Mouse (Mus musculus) heart, postnatal 4 days (tissue): ENCODE measurements at regions not wholly inside any gene's neighbourhood (a gene's known extent, or its start where the extent isn't known, plus 50 kb on each side); places are given as distances from the start of the nearest gene placed in this dataset.

Source experiments
- DNase-seq: peaks from one replicate; pipeline ENCODE4 v3.0.0; 2021

DNA sequence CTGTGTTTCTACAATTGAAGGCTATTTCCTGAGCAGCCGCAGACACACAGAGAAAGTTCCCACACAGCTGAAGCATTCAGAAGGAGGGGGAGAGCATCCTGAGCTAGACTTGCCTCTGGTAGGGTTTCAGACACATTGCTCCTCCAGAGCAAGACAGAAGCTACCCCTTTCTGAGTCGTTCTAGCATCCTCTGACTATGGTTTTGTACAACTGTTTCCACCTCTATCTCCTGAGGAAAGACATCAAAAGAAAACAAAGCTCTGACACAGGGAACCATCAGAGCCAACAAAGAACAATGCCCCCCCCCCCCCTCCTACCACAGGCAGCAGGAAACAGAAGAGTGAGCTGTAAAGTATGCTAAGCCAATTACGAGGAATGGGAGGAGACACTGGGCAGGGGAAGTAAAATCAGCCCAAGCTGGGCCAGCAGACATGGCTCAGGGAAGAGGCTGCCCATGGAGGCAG lies 132.3 kb upstream of the Atp2b1 start:
- DNase-seq, result peak; percentile 8

DNA sequence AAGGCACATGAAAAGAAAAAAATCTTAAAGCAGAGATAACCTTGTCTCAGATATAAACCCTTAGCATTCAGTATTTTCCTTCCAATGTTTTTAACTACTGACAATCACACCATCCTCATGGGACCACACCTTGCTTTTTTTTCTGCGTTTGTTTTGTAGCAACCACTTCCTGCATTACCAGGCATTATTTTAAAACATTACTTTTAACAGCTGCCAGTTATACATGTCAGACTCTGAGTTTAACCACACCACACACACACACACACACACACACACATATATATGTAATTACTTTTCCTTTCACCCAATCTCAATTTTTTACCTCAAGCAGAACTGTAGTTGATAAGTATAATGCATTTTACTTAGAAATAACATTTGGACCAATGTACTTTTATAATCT lies 128.8 kb upstream of the Atp2b1 start:
- DNase-seq, result no peak

DNA sequence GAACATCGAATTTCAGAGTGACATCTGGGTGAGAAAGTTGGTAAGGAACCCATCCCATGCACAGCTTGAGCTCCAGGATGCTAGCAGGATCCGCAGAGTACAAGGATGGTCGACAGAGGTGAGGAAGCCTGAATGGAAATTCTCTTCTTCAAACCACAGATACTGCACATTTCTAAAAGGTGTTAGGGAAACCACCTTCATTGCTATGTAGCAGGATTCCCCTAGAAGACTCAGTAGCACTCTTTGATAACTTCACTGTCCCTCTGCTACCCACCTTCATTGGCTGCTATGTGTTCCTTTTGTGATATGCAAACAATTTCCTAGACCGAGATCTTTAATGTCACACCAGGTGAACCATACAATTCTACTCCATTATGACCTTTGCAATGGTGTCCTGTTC lies 128.1 kb upstream of the Atp2b1 start:
- DNase-seq, result no peak

GRCm38 (mm10) chr10:98789763-98790162 lies 124.4 kb upstream of the Atp2b1 start:
- no peak for DNase-seq

DNA sequence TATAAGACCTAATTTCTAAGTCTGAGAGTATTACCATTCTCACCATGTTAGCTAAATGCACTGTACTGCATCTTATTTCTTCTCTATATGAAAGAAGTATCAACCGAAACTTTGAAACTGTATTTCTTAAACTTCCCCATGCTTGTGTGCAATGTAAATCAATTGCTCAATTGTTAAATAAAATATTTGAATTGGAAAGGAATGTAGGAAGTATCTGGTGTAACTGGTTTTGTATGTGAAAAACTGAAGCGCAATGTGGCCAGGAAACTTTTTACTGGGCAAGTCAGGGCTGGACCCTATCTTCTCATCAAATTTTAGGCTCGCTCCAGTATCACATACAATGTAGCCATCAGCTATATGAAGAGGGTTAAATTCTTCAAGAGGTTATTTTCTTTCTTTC lies 123.8 kb upstream of the Atp2b1 start:
- DNase-seq, result no peak

- no peak for DNase-seq
Measured at GRCm38 (mm10) chr10:98792019-98792741, 122.0 kb upstream of the Atp2b1 start.

DNA sequence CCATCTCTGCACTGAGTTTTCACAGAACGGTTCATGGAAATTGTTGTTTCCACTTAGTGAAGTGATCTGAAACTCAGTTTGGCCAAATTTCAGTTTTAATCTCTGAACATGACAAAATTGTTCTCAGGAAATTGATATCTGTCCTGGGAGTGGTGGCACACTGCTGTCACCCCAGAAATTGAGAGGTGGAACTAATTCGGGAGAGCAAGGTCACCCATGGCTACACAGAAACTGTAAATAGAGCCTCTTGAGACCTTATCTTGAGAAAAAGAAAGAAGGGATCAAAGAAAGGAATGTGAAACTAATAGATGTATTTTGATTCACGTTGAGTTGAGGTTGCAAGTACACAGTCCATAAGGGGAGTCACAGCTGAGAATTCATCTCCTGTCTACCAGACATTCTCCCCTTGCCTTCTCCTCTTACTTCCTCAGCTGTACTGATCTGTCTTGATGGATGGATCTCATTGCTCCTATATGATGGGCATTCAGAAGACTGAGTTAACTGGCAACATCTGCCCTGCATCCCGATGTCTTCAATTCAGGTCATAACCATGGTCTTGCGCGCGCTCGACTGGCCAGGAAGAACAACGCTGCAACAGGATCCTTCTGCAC lies 120.2 kb upstream of the Atp2b1 start:
- no peak for DNase-seq

- DNase-seq, result no peak
Measured at GRCm38 (mm10) chr10:98796016-98796415, 118.2 kb upstream of the Atp2b1 start.

DNA sequence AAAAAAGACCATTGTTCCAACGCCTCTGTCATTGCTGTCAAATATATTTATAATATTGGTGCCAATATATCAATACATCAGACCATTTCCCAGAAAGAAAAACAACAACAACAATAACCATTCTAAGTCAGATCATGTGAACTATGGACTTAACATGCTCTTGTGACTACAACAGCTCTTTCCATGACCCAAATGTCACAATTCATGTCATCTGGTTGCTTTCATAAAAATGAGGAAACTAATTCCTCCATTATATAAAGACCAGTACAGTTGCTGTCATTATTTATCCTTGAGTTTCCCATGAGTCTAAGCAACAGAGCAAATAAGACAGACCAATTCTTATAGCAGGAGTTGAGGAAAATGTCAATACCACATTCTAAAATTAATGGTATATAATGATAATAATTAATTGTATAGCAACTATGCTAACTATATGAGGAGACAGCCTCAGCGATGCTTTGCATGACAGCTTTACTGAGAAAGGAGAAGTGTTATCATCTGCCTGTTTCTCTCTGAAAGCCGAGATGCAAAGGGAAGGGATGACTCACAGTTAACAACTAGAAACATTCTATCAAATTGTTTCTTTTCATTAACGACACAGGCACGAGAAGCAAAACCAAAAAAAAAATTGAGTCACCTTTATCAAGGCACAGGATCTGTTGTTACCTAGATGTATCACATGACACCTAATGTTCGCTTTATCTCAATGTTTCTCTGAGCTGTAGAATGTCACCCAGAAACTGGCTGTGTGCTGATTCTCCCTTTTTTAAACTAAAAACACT lies 115.4 kb upstream of the Atp2b1 start:
- no peak for DNase-seq

DNA sequence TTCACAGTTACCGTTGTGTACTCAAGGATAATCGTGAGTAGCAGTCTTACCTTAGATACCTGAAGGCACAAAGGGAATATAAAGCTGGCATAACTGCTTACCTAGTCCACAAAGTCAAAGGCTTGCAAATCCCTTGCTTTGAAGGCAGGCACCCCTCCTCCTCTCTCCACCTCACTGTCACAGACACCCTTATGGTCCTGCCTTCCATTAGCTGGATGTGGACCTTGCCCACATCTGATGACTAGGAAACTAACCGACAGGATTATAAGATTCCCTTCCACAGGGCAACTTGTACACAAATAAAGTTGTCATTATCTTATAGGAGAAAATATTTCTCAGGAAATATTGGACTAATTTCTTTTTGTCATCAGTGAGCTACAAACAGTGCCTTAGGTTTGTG lies 114.4 kb upstream of the Atp2b1 start:
- DNase-seq, result no peak

DNA sequence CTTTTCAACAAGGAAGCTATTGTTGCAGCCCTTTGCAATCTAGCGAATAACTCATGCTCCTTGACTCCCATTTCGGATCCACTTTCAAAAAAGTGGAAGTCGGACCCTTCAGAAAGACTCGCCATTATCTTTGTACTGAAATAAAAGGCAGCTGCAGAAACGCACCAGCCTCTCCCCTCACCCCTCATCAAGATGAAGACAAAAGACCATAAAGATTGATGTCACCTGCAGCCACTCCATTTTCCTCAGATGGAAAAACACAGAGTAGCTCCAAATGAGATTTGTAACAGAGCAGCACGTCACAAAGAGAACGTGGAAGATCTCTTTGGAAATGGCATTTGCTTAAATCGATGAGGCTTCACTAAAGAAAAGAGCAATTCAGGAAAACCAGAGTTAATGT lies 113.3 kb upstream of the Atp2b1 start:
- DNase-seq, result no peak

DNA sequence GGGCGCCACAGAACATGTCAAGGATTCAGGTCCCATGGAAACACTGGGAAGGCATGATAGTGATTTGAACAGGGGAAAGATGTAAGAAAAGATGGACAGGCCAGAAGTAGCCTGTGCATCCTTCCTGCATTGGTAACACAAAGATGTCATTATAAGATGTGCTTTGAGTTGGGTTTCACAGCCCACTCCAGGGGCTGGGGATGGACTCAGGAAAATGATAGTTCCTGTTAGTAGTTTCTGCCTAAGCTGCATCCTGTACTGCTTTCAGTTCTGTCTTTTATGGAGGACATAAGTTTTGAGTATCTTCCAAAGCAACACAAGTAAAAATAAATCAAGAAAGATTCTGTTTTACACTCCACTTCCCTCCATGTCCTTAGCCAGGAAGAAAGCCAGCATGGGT lies 109.2 kb upstream of the Atp2b1 start:
- no peak for DNase-seq

GRCm38 (mm10) chr10:98806798-98807535 lies 107.2 kb upstream of the Atp2b1 start:
- no peak for DNase-seq

DNA sequence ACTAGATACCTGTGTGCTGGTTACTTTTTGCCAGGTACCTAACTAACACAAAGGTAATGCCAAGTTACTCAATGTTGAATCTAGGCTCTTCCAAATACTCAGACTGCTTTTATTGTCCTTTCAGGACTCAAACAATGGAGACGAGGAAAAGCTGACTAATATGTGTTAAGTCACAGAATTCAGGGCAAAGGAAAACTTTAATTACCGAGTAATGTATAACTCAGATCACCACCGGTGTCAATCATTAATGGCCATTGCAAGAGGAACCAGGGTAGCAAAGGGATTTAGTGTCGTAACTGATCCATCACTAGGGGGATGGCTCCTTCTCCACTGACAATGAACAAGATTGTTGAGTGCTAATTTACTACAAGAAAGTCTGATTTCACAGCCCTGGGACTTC lies 105.6 kb upstream of the Atp2b1 start:
- DNase-seq, result no peak

- DNase-seq, result no peak
Measured at GRCm38 (mm10) chr10:98829051-98829450, 85.2 kb upstream of the Atp2b1 start.

- DNase-seq, result no peak
Measured at GRCm38 (mm10) chr10:98831488-98831887, 82.7 kb upstream of the Atp2b1 start.

DNA sequence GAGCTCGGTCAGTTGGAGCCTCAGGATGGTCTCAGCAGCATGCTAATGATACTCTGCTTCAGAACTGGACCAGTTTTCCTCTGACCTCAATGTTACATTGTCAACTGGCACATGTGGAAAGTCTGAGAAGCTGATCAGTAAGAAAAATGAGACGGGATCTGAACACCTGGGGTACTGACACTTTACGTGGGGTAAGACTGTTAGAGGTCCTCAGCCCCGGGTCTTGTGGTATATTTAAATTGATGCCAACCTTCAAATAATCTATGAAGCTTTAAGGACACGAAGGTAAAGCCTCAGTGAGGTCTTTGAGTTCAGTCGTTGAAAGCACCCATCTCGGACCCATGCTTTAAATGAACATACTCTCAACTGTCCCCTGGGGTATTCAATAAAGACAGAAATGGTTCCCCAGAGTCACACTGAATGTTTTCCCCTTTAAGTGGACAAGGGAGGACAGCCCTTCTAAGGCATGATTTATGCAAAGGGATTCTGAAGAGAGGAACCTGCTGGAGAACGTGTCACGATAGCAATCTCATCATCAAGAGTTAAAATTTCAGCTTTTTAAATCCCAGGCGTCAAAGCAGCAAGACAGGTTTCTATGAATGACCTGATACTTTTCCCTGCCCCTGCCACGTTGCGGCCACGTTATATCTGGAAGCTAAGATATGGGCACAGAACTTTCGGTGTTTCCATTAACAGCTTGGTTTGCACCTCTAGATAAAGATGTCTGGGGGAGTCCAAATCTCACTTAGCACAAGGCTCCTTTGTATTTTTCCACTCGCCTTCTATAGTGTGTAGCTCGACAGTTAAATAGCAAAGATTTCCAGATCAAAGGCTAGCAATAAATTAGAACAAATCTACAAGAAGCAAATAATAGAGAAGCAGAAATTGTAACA lies 76.7 kb upstream of the Atp2b1 start:
- no peak for DNase-seq

DNA sequence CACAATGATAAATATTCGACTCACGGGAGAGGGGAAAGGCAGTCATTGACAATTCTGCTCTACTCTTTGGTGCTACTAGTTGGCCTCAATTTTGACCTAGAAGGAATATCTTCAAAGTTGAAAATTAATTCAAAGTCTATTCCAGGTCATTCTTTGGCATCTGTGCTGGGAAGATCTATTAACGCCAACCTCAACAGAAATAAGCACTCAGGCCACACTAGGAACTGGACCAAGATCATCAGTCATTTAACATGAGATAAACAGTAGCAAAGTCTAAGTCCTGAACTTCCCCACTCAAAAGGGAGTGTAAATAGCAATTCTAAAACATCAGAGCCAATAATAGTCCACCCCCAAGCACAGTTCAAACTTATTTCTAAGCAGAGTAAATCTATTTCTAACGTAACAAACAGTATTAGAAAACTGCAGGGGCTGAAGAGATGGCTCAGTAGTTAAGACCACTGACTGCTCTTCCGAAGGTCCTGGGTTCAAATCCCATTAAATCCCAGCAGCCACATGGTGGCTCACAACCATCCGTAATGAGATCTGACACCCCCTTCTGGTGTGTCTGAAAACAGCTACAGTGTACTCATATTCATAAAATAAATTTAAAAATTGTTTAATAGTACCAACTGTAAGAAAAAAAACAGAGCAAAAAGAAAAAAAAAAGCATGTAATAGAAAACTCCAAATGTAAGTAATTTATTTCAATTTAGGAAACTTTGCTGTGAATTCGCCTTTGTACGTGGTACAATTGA lies 75.1 kb upstream of the Atp2b1 start:
- DNase-seq, result no peak

- DNase-seq, result no peak
Measured at GRCm38 (mm10) chr10:98839963-98840362, 74.2 kb upstream of the Atp2b1 start.

GRCm38 (mm10) chr10:98840411-98840810 lies 73.8 kb upstream of the Atp2b1 start:
- DNase-seq, result no peak
